Mouse (Mus musculus) frontal cortex, adult 2 months (tissue): ENCODE data around the gene Bank1. TPM values are rescaled to one million over a fixed set of nuclear protein-coding genes. Genes with fewer than 3 reads are reported as not detected.
A peak's percentile ranks its signal among the peaks of the same experiment; 100 is the strongest.

Experiments used
- DNase-seq, 2 experiments: peaks; one replicate each; pipeline ENCODE4 v3.0.0; 2022; ENCODE audit warnings: low spot score in 1 of 2; ENCODE audit errors: extremely low spot score in 1 of 2
- polyA plus RNA-seq: library from polyadenylated mRNA; depleted of rRNA; stranded (reverse); fragments of >200 nt; gene quantifications from 2 replicates; pipeline ENCODE4 v1.2.3, GENCODE M21; 2012

Gene Bank1
- polyA plus RNA-seq, 1 experiment, result 1.3 TPM

GRCm38 (mm10) chr3:136257761-136258160 is 68.1 kb downstream of the Bank1 start:
- DNase-seq, result no peak

- DNase-seq, result no peak
Measured at GRCm38 (mm10) chr3:136254713-136255112, 71.2 kb downstream of the Bank1 start.

DNA sequence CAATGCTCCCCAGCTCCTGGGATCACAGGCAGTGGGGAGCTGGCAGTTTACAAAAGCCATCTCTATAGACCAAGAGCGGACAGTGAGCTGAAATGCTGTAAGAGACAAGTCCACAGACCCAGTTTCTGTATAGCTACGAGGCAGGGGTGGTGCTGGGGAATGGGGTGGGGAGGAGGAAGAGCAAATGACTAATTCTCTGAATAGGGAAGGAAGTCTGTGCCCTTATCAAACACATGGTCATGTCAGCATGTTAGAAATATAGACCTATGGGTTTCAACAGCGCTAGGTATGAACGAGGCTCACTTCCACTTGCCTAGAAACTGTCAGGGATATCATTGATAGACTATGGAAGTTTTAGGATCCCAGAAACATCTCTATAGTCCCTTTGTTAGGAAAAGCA is 73.0 kb downstream of the Bank1 start:
- no peak for DNase-seq

DNA sequence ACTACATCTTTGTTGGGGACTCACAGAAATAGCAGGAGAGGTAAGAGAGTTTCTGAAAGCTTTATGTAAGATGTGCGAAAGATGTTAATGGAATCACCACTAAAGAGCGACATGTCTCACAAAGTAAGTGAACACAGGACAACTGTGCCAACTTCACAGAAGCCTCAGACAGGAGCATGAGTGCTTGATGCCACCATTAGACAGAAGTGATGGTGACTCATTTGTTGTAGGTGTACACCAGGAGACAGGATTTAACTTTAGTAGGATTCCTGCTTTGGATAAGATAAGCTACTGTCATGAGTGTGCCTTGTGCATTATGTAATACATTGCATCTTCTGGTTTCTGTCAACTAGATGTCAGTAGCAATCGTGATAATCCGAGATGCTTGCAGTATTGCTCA is 74.3 kb downstream of the Bank1 start:
- DNase-seq, result peak in 1 of 2 experiments; percentile 12

DNA sequence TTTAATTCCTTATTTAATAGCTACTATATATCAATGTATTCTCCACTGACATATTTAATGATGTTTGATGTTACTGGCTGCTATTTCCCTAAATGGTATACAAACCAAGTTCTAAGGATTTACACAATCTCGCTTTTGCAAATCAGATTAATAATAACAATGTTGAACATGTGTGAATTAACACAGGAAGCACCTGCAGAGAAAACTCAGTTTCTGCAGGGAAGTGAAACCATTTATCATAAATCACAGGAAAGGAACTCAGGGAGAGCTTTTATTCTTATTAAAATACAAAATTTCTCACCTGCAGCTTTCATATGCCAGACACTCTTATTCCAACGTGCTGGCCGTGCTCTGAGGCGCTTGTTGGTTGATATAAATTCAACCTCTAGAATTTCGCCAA is 78.5 kb downstream of the Bank1 start:
- DNase-seq, result no peak

- DNase-seq, result no peak
Measured at GRCm38 (mm10) chr3:136244931-136245330, 80.9 kb downstream of the Bank1 start.

DNA sequence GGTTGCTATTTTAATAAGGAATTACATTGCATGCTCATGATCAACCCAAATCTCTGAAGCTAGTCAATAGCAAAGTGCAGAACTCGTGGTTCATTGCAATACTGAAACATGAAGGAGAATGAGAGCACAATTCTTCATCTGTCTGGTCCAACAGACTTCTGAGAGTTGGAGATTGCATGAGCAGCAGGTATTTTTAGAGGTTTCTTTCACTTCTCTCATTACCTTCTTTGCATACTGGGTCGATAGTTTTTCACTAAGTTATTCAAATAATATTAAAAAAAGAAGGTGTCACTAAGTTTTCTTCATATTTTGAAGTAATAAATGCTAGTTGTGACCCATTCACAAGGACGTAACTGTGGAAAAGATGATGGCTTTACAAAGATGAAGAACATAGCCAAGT is 87.1 kb downstream of the Bank1 start:
- DNase-seq, result no peak

- DNase-seq, result no peak
Measured at GRCm38 (mm10) chr3:136233507-136233906, 92.4 kb downstream of the Bank1 start.

- DNase-seq, result no peak
Measured at GRCm38 (mm10) chr3:136230602-136231151, 95.2 kb downstream of the Bank1 start.

- no peak for DNase-seq
Measured at GRCm38 (mm10) chr3:136189661-136190228, 136.1 kb downstream of the Bank1 start.

DNA sequence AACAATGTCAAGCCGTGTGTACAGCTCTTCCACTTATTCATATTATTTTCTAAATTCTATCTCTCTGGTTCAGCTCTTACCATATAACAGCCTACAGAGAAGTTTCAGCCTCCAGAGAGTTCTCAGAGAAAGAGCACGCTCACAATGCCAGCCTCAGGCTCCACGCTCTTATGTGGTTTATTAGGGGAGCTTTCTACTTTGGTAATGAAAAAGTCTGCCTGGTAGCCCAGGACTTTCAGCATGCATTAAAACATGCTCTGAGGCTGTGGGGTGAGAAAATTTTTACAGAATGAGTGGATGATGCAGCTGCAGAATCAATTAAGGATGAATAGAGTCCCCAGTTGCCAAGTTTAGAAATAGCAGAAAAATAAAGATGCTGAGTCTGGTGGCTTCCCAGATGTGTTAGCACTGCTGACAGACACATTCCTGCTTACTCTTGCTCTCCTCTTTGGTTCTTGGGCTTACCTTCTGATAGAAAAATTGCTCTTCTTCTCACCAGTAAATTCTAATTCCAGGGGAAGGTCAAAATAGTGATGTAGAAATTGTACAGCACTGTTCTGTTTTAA is 139.2 kb downstream of the Bank1 start:
- DNase-seq, result no peak

GRCm38 (mm10) chr3:136171631-136172030 is 154.2 kb downstream of the Bank1 start:
- DNase-seq, result peak in 1 of 2 experiments; percentile 42

- DNase-seq, result no peak
Measured at GRCm38 (mm10) chr3:136168071-136168470, 157.8 kb downstream of the Bank1 start.

- no peak for DNase-seq
Measured at GRCm38 (mm10) chr3:136166671-136167070, 159.2 kb downstream of the Bank1 start.

- DNase-seq, result no peak
Measured at GRCm38 (mm10) chr3:136166033-136166361, 159.9 kb downstream of the Bank1 start.

DNA sequence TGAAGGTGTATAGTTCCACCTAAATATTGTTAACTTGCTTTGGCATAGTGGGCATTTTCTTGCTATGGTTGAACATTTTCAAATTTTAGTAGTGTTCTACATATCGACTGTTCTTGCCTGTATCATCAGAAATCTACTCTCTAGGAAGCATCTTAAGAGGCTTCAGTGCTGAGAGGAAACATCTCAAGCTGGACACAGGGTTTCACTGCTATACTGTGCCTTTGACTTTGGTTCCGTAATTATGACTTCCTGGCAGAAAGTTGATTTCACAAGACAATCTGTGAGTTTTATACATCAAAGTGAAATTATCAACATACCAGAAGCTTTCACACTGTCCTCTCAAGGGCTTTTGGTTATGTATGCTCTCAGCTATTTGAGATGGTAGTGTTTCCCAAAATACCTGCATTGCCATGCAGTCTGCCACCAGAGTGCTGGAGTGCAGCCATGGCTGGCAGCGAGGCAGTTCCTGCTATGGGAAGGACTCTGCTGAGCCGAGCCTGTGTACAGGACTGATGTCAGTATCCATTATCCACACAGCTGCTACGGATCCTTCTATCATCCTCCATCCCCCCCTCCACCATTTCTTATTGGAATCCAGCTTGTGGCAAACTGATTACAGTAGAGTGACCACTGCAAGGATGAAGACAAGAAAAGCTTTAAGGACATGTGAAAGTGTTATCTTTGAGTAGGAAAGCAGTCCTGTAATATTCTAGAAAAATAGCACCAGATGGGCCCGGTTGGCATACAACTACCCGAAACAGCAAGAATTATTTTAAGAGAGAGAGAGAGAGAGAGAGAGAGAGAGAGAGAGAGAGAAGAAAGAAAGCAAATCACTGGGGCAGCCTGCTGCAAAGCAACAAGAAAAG is 160.5 kb downstream of the Bank1 start:
- DNase-seq, result peak; percentile 71 to 72

GRCm38 (mm10) chr3:136158059-136158458 is 167.8 kb downstream of the Bank1 start:
- no peak for DNase-seq

- no peak for DNase-seq
Measured at GRCm38 (mm10) chr3:136155555-136155954, 170.3 kb downstream of the Bank1 start.

DNA sequence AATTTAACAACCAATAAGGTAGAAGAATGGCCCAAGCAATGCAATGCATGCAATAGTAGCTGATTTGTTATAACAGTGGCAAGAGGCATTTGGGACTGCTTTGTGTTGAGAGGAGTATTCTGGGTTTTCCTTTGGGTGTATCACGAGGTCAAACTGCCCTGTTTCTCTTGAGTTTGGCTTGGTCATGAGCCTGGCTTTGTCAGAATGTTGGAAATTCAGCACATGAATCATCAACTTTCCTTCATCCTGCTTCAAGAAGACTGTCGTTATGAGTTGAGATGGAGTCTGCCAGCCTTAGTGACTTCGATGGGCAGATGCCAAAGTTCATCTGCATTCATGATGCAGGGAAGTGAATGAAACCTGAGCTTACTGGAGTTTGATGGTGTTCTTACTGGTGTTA is 175.0 kb downstream of the Bank1 start:
- DNase-seq, result no peak

GRCm38 (mm10) chr3:136147166-136147565 is 178.7 kb downstream of the Bank1 start:
- DNase-seq, result no peak

DNA sequence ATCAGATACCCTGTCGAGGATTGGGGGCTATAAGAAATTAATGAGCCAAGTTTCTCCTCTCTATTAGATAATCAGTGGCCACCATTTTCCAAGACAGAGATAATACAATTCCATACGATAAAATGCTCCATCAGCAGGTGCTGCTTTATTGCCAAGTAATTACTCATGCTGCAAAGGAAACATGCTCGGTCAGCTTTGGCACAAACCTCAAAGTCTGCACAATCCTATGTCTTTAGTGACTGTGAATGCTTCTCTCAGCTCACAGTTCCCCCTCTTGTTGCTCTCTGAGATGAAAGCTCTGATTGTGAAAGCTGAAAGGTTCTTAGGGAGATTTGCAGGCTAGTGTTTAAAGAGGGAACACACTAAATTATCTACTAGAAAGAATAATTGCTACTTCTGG is 193.9 kb downstream of the Bank1 start:
- no peak for DNase-seq
